Comparison of ENCODE assay signal across 17 mouse cellular contexts in genomic region chr15:15148791-15149190, GRCm38 (mm10).
DNase-seq lines count a peak whose midpoint lies in the region.
"Had no signal": no experiment of that assay in that cellular context is flagged by ENCODE, and none has a peak within 500 bp of the region (broad histone marks: within the 10 kb centered on the region; RNA-seq: fewer than 3 reads in every experiment).

No protein-coding gene starts in this region.

- peak; percentile 49 for DNase-seq in Muller cell, postnatal 12 days (ENCODE audit: inconsistent ontology term)
- peak; percentile 87 for DNase-seq in retina, embryonic 14.5 days (ENCODE audit: low spot score)
- peak; percentile 70 for DNase-seq in retina, postnatal 1 day
- no peak for DNase-seq in cerebellum, postnatal 25 days
- no peak for DNase-seq in adrenal gland, postnatal 10 days
- DNase-seq in spleen, adult 12 weeks (ENCODE audit: low spot score): no peak
- DNase-seq: adrenal gland, adult 2 months; adrenal gland, adult 8-10 months; adrenal gland, postnatal 14 days; adrenal gland, postnatal 25 days; adrenal gland, postnatal 36 days; B cell, adult 2 months; cerebellum, adult 11 months; cerebellum, adult 11-12 months; cerebellum, adult 18-20 months; cerebellum, adult 2 months; cerebellum, adult 8-10 months had no signal

Comparison
In these comparisons a context has a peak if more than half of its experiments do, and no peak if none do; other contexts are left out.
1. DNase-seq: peak in Muller cell, postnatal 12 days (single experiment), retina, embryonic 14.5 days (single experiment) and retina, postnatal 1 day (single experiment); none in cerebellum, postnatal 25 days (0 of 2), adrenal gland, postnatal 10 days (single experiment) and spleen, adult 12 weeks (single experiment).